Mouse (Mus musculus) kidney, embryonic 14.5 days (tissue): ENCODE data around the gene Emb. TPM values are rescaled to one million over a fixed set of nuclear protein-coding genes. Genes with fewer than 3 reads are reported as not detected.

Experiments used
- ATAC-seq: fragments of 200-750 bp; cut with Nextera tagmentation; 2 replicates; pipeline ENCODE4 v1.8.0; 2017; ENCODE audit warnings: moderate number of reproducible peaks, mild to moderate bottlenecking, moderate TSS enrichment, moderate library complexity; ENCODE audit not compliant: low FRiP score, low TSS enrichment
- H3K27ac ChIP-seq: fragments of 300-500 bp; sonication (generic); 2 replicates; pipeline ENCODE4 v1.5.1; 2014; ENCODE audit warnings: low read depth, mild to moderate bottlenecking, low read length, moderate library complexity, mixed read lengths
- H3K27me3 ChIP-seq: fragments of 300-500 bp; sonication (generic); 2 replicates; pipeline ENCODE4 v1.6.1; 2014; ENCODE audit warnings: mild to moderate bottlenecking, low read length; ENCODE audit not compliant: control insufficient read depth, insufficient read depth
- H3K36me3 ChIP-seq: fragments of 300-500 bp; sonication (generic); 2 replicates; pipeline ENCODE4 v1.6.1; 2014; ENCODE audit warnings: low read length, mixed read lengths; ENCODE audit not compliant: control insufficient read depth, insufficient read depth
- H3K4me1 ChIP-seq: fragments of 300-500 bp; sonication (generic); 2 replicates; pipeline ENCODE4 v1.6.1; 2014; ENCODE audit warnings: low read length, mixed read lengths; ENCODE audit not compliant: control insufficient read depth, insufficient read depth
- H3K4me2 ChIP-seq: fragments of 300-500 bp; sonication (generic); replicated peaks from 2 replicates; pipeline ENCODE4 v1.6.1; 2014; ENCODE audit warnings: low read depth, mild to moderate bottlenecking, low read length
- H3K4me3 ChIP-seq: fragments of 300-500 bp; sonication (generic); 2 replicates; pipeline ENCODE4 v1.5.1; 2014; ENCODE audit warnings: mild to moderate bottlenecking, low read length
- H3K9ac ChIP-seq: fragments of 300-500 bp; sonication (generic); 2 replicates; pipeline ENCODE4 v1.6.1; 2014; ENCODE audit warnings: low read depth, mild to moderate bottlenecking, low read length, moderate library complexity
- H3K9me3 ChIP-seq: fragments of 300-500 bp; sonication (generic); 2 replicates; pipeline ENCODE4 v1.6.1; 2016; ENCODE audit warnings: low read length; ENCODE audit not compliant: control insufficient read depth
- WGBS: fragments of 180-500 bp; shearing (Covaris S2); extraction: QIAGEN DNeasy Blood & Tissue Kit; methylation state at CpG from one replicate; pipeline ENCODE4 v1.1.7; 2014; 5-methylcytosine and 5-hydroxymethylcytosine counted together
- polyA plus RNA-seq: library from polyadenylated mRNA; unstranded; fragments of >200 nt; fragmentation: Nextera tagmentation; extraction: Ambion mirVana; gene quantifications from 2 replicates; pipeline ENCODE4 v1.2.1, GENCODE M21; 2014

Gene Emb
- polyA plus RNA-seq, 1 experiment from 2014 or later = 47.3 TPM

- Histone ChIP-seq H3K36me3 (no peaks in the 10 kb centered on the region), H3K9ac (no peak overlapping the region), H3K27ac (no peak overlapping the region), H3K4me3 (no peak overlapping the region), H3K4me2 (no peak overlapping the region), H3K9me3 (no peaks in the 10 kb centered on the region), H3K27me3 (no peaks in the 10 kb centered on the region), H3K4me1 (no peaks in the 10 kb centered on the region)
- WGBS = 93% methylated on average over 2 of the region's 2 CpGs
- no peak for ATAC-seq
Measured at GRCm38 (mm10) chr13:117197666-117198065, 10.7 kb upstream of the Emb start.

GRCm38 (mm10) chr13:117198402-117199083 is 9.8 kb upstream of the Emb start:
- H3K4me1 ChIP-seq = no peaks in the 10 kb centered on the region
- no peaks in the 10 kb centered on the region for H3K27me3 ChIP-seq
- H3K27ac ChIP-seq = no peak overlapping the region
- WGBS = 87% methylated on average over 7 of the region's 7 CpGs
- H3K9ac ChIP-seq = no peak overlapping the region
- no peaks in the 10 kb centered on the region for H3K9me3 ChIP-seq
- no peak overlapping the region for H3K4me2 ChIP-seq
- no peak overlapping the region for H3K4me3 ChIP-seq
- no peak for ATAC-seq
- H3K36me3 ChIP-seq = no peaks in the 10 kb centered on the region

- H3K27me3 ChIP-seq = no peaks in the 10 kb centered on the region
- no peak overlapping the region; the same call in 1 of the 2 replicates for H3K4me2 ChIP-seq
- H3K4me3 ChIP-seq = no peak overlapping the region
- H3K4me1 ChIP-seq = no peaks in the 10 kb centered on the region
- H3K9me3 ChIP-seq = no peaks in the 10 kb centered on the region
- 46% methylated on average over 22 of the region's 22 CpGs for WGBS
- no peaks in the 10 kb centered on the region for H3K36me3 ChIP-seq
- H3K9ac ChIP-seq = no peak overlapping the region
- no peak overlapping the region for H3K27ac ChIP-seq
- peak; percentile 74 for ATAC-seq
Measured at GRCm38 (mm10) chr13:117202755-117203471, 5.4 kb upstream of the Emb start.

GRCm38 (mm10) chr13:117204685-117205084 is 3.7 kb upstream of the Emb start:
- WGBS = 90% methylated on average over 7 of the region's 7 CpGs
- H3K36me3 ChIP-seq = no peaks in the 10 kb centered on the region
- ATAC-seq = no peak

GRCm38 (mm10) chr13:117206066-117206465 is 2.3 kb upstream of the Emb start:
- Histone ChIP-seq H3K27ac (no peak overlapping the region), H3K4me3 (no peak overlapping the region), H3K9ac (no peak overlapping the region), H3K27me3 (no peaks in the 10 kb centered on the region), H3K4me1 (no peaks in the 10 kb centered on the region), H3K36me3 (no peaks in the 10 kb centered on the region), H3K4me2 (no peak overlapping the region), H3K9me3 (no peaks in the 10 kb centered on the region)
- no peak for ATAC-seq
- WGBS = 90% methylated on average over 8 of the region's 8 CpGs

More at GRCm38 (mm10) chr13:117204685-117205084, 3.7 kb upstream of the Emb start:
- no peak overlapping the region for H3K27ac ChIP-seq
- no peaks in the 10 kb centered on the region for H3K4me1 ChIP-seq
- no peaks in the 10 kb centered on the region for H3K27me3 ChIP-seq
- no peaks in the 10 kb centered on the region for H3K9me3 ChIP-seq
- H3K4me2 ChIP-seq = no peak overlapping the region
- H3K4me3 ChIP-seq = no peak overlapping the region
- no peak overlapping the region for H3K9ac ChIP-seq

GRCm38 (mm10) chr13:117211386-117211875 is 3.1 kb downstream of the Emb start:
- Histone ChIP-seq H3K4me3 (no peak overlapping the region), H3K4me1 (no peaks in the 10 kb centered on the region), H3K9me3 (no peaks in the 10 kb centered on the region), H3K36me3 (no peaks in the 10 kb centered on the region), H3K4me2 (no peak overlapping the region), H3K27ac (no peak overlapping the region), H3K27me3 (no peaks in the 10 kb centered on the region), H3K9ac (no peak overlapping the region)
- ATAC-seq = no peak
- WGBS = 47% methylated on average over 11 of the region's 11 CpGs

GRCm38 (mm10) chr13:117215481-117215880 is 7.1 kb downstream of the Emb start:
- no peak overlapping the region for H3K4me2 ChIP-seq
- peaks cover 4% of the 10 kb centered on the region; the same call in 1 of the 2 replicates for H3K27me3 ChIP-seq
- no peaks in the 10 kb centered on the region for H3K36me3 ChIP-seq
- no peak overlapping the region for H3K4me3 ChIP-seq
- no peaks in the 10 kb centered on the region for H3K9me3 ChIP-seq
- no peak for ATAC-seq
- WGBS = 28% methylated on average over 10 of the region's 10 CpGs
- no peak overlapping the region for H3K27ac ChIP-seq
- H3K4me1 ChIP-seq = no peaks in the 10 kb centered on the region
- H3K9ac ChIP-seq = no peak overlapping the region

GRCm38 (mm10) chr13:117216126-117216525 is 7.8 kb downstream of the Emb start:
- Histone ChIP-seq H3K4me3 (no peak overlapping the region), H3K27ac (no peak overlapping the region), H3K4me1 (0 out of 2 replicates have a peak, but pooled peaks cover under 1% of the 10 kb centered on the region), H3K36me3 (no peaks in the 10 kb centered on the region), H3K4me2 (no peak overlapping the region), H3K27me3 (peaks cover 8% of the 10 kb centered on the region; the same call in 1 of the 2 replicates), H3K9ac (no peak overlapping the region), H3K9me3 (no peaks in the 10 kb centered on the region)
- no peak for ATAC-seq
- 25% methylated on average over 10 of the region's 10 CpGs for WGBS
